Mouse (Mus musculus): ENCODE measurements around the gene Nxph3. TPM values are rescaled to one million over a fixed set of nuclear protein-coding genes. Genes with fewer than 3 reads are reported as not detected.

Gene Nxph3
- polyA plus RNA-seq, 1 experiment from 2014 or later, result 0.75 TPM

GRCm38 (mm10) chr11:95479458-95479857, 34.9 kb downstream of the Nxph3 start:
- 83% methylated on average over 4 of the region's 4 CpGs for WGBS
- ATAC-seq (ENCODE audit: low FRiP score), result no peak

GRCm38 (mm10) chr11:95476323-95476722, 38.0 kb downstream of the Nxph3 start:
- peaks cover 40% of the 10 kb centered on the region for H3K36me3 ChIP-seq
- no peaks in the 10 kb centered on the region for H3K4me1 ChIP-seq
- H3K9ac ChIP-seq, result no peak overlapping the region
- H3K4me2 ChIP-seq (replicated peaks), result no peak overlapping the region
- WGBS, result 93% methylated on average over 7 of the region's 7 CpGs
- H3K9me3 ChIP-seq (replicated peaks), result no peaks in the 10 kb centered on the region
- no peak overlapping the region for H3K4me3 ChIP-seq
- ATAC-seq (ENCODE audit: low FRiP score), result no peak
- no peak overlapping the region for H3K27ac ChIP-seq
- no peaks in the 10 kb centered on the region for H3K27me3 ChIP-seq

More at GRCm38 (mm10) chr11:95479458-95479857, 34.9 kb downstream of the Nxph3 start:
- Histone ChIP-seq H3K9ac (no peak overlapping the region), H3K27ac (no peak overlapping the region), H3K4me3 (no peak overlapping the region), H3K36me3 (peaks cover 30% of the 10 kb centered on the region), H3K4me2 (replicated peaks) (no peak overlapping the region), H3K4me1 (no peaks in the 10 kb centered on the region), H3K9me3 (replicated peaks) (no peaks in the 10 kb centered on the region), H3K27me3 (no peaks in the 10 kb centered on the region)

GRCm38 (mm10) chr11:95473456-95473855, 40.9 kb downstream of the Nxph3 start:
- Histone ChIP-seq H3K27me3 (no peaks in the 10 kb centered on the region), H3K4me1 (no peaks in the 10 kb centered on the region), H3K4me2 (replicated peaks) (no peak overlapping the region), H3K4me3 (no peak overlapping the region), H3K36me3 (peaks cover 39% of the 10 kb centered on the region), H3K9me3 (replicated peaks) (no peaks in the 10 kb centered on the region), H3K9ac (no peak overlapping the region), H3K27ac (no peak overlapping the region)
- no peak for ATAC-seq (ENCODE audit: low FRiP score)
- 89% methylated on average over 1 of the region's 1 CpGs for WGBS

GRCm38 (mm10) chr11:95472942-95473341, 41.4 kb downstream of the Nxph3 start:
- H3K9ac ChIP-seq, result no peak overlapping the region
- H3K27me3 ChIP-seq, result no peaks in the 10 kb centered on the region
- no peaks in the 10 kb centered on the region for H3K4me1 ChIP-seq
- no peak overlapping the region for H3K4me2 ChIP-seq (replicated peaks)
- H3K27ac ChIP-seq, result no peak overlapping the region
- H3K36me3 ChIP-seq, result peaks cover 39% of the 10 kb centered on the region
- H3K9me3 ChIP-seq (replicated peaks), result no peaks in the 10 kb centered on the region
- ATAC-seq (ENCODE audit: low FRiP score), result no peak
- WGBS, result 89% methylated on average over 2 of the region's 2 CpGs
- H3K4me3 ChIP-seq, result no peak overlapping the region

- H3K36me3 ChIP-seq, result peaks cover 15% of the 10 kb centered on the region
- H3K4me2 ChIP-seq (replicated peaks), result no peak overlapping the region
- 92% methylated on average over 1 of the region's 1 CpGs for WGBS
- H3K27me3 ChIP-seq, result no peaks in the 10 kb centered on the region
- ATAC-seq (ENCODE audit: low FRiP score), result no peak
- no peak overlapping the region for H3K4me3 ChIP-seq
- no peak overlapping the region for H3K9ac ChIP-seq
- no peaks in the 10 kb centered on the region for H3K4me1 ChIP-seq
- H3K9me3 ChIP-seq (replicated peaks), result no peaks in the 10 kb centered on the region
- no peak overlapping the region for H3K27ac ChIP-seq
Observed at GRCm38 (mm10) chr11:95467731-95468130, 46.6 kb downstream of the Nxph3 start.

GRCm38 (mm10) chr11:95462168-95462567, 52.2 kb downstream of the Nxph3 start:
- no peak for ATAC-seq (ENCODE audit: low FRiP score)
- H3K9me3 ChIP-seq (replicated peaks), result no peaks in the 10 kb centered on the region
- 93% methylated on average over 3 of the region's 3 CpGs for WGBS
- no peaks in the 10 kb centered on the region for H3K36me3 ChIP-seq
- H3K9ac ChIP-seq, result no peak overlapping the region
- no peak overlapping the region for H3K4me2 ChIP-seq (replicated peaks)
- no peaks in the 10 kb centered on the region for H3K27me3 ChIP-seq
- no peaks in the 10 kb centered on the region for H3K4me1 ChIP-seq
- no peak overlapping the region for H3K27ac ChIP-seq
- no peak overlapping the region for H3K4me3 ChIP-seq

GRCm38 (mm10) chr11:95460872-95461271, 53.5 kb downstream of the Nxph3 start:
- WGBS, result 89% methylated on average over 2 of the region's 2 CpGs

More at GRCm38 (mm10) chr11:95460872-95461271, 53.5 kb downstream of the Nxph3 start:
- H3K4me2 ChIP-seq (replicated peaks), result no peak overlapping the region
- H3K27me3 ChIP-seq, result no peaks in the 10 kb centered on the region
- no peaks in the 10 kb centered on the region for H3K4me1 ChIP-seq
- no peak for ATAC-seq (ENCODE audit: low FRiP score)
- H3K36me3 ChIP-seq, result no peaks in the 10 kb centered on the region
- no peaks in the 10 kb centered on the region for H3K9me3 ChIP-seq (replicated peaks)
- no peak overlapping the region for H3K27ac ChIP-seq
- H3K4me3 ChIP-seq, result no peak overlapping the region
- no peak overlapping the region for H3K9ac ChIP-seq

Other genes with a start within 250 kb of the Nxph3 start
- 71.8 and 73.6 TPM in 2 replicates for gene Kat7, start 204.3 kb downstream of the Nxph3 start, polyA plus RNA-seq (2016; fragmentation: Nextera tagmentation; extraction: Ambion mirVana)
- gene Fam117a, start 177.6 kb downstream of the Nxph3 start, polyA plus RNA-seq (2016; fragmentation: Nextera tagmentation; extraction: Ambion mirVana), result 11.7 and 11.9 TPM in 2 replicates
- gene Slc35b1, start 129.9 kb downstream of the Nxph3 start, polyA plus RNA-seq (2016; fragmentation: Nextera tagmentation; extraction: Ambion mirVana), result 124 and 128 TPM in 2 replicates
- gene Spop, start 100.5 kb downstream of the Nxph3 start, polyA plus RNA-seq (2016; fragmentation: Nextera tagmentation; extraction: Ambion mirVana), result 204 and 215 TPM in 2 replicates
- 38.6 and 41.3 TPM in 2 replicates for gene Ngfr, start 73.2 kb upstream of the Nxph3 start, polyA plus RNA-seq (2016; fragmentation: Nextera tagmentation; extraction: Ambion mirVana)
- 186 and 188 TPM in 2 replicates for gene Phb, start 152.4 kb upstream of the Nxph3 start, polyA plus RNA-seq (2016; fragmentation: Nextera tagmentation; extraction: Ambion mirVana)
- gene Zfp652, start 198.1 kb upstream of the Nxph3 start, polyA plus RNA-seq (2016; fragmentation: Nextera tagmentation; extraction: Ambion mirVana), result 30.5 and 31.1 TPM in 2 replicates
- gene B130006D01Rik, start 209.0 kb upstream of the Nxph3 start, polyA plus RNA-seq (2016; fragmentation: Nextera tagmentation; extraction: Ambion mirVana), result 1.4 and 1.8 TPM in 2 replicates

Data from hindbrain, embryonic 12.5 days (tissue).